Mouse (Mus musculus): ENCODE results near the gene Mcub. TPM values are rescaled to one million over a fixed set of nuclear protein-coding genes. Genes with fewer than 3 reads are reported as not detected.
A peak's percentile ranks its signal among the peaks of the same experiment; 100 is the strongest.

Gene Mcub
- polyA plus RNA-seq, 1 experiment from 2014 or later = 6.6 TPM

GRCm38 (mm10) chr3:129985335-129985734 is 15.3 kb upstream of the Mcub start:
- Histone ChIP-seq H3K4me3 (ENCODE audit: low read depth, low read length) (no peak overlapping the region), H3K27me3 (replicated peaks; ENCODE audit: control insufficient read depth, insufficient read depth, low read length) (no peaks in the 10 kb centered on the region), H3K36me3 (ENCODE audit: control insufficient read depth, insufficient read depth, low read length) (peaks cover 78% of the 10 kb centered on the region), H3K4me2 (ENCODE audit: low read length) (no peak overlapping the region), H3K27ac (ENCODE audit: low read depth, low read length) (no peak overlapping the region), H3K4me1 (ENCODE audit: control insufficient read depth, insufficient read depth, low read length) (no peaks in the 10 kb centered on the region), H3K9ac (ENCODE audit: low read length) (no peak overlapping the region), H3K9me3 (replicated peaks; ENCODE audit: control insufficient read depth, low read length) (no peaks in the 10 kb centered on the region)
- ATAC-seq (no peak), DNase-seq (ENCODE audit: low spot score) (no peak)
- 89% methylated on average over 4 of the region's 4 CpGs for WGBS

GRCm38 (mm10) chr3:129984797-129985196 is 14.8 kb upstream of the Mcub start:
- H3K9ac ChIP-seq (ENCODE audit: low read length) = no peak overlapping the region
- ATAC-seq (no peak), DNase-seq (ENCODE audit: low spot score) (no peak)
- no peaks in the 10 kb centered on the region for H3K4me1 ChIP-seq (ENCODE audit: control insufficient read depth, insufficient read depth, low read length)
- peaks cover 73% of the 10 kb centered on the region for H3K36me3 ChIP-seq (ENCODE audit: control insufficient read depth, insufficient read depth, low read length)
- no peak overlapping the region for H3K27ac ChIP-seq (ENCODE audit: low read depth, low read length)
- no peaks in the 10 kb centered on the region for H3K9me3 ChIP-seq (replicated peaks; ENCODE audit: control insufficient read depth, low read length)
- H3K27me3 ChIP-seq (replicated peaks; ENCODE audit: control insufficient read depth, insufficient read depth, low read length) = no peaks in the 10 kb centered on the region
- no peak overlapping the region for H3K4me2 ChIP-seq (ENCODE audit: low read length)
- 94% methylated on average over 5 of the region's 5 CpGs for WGBS
- H3K4me3 ChIP-seq (ENCODE audit: low read depth, low read length) = no peak overlapping the region

- Histone ChIP-seq H3K9me3 (replicated peaks; ENCODE audit: control insufficient read depth, low read length) (no peaks in the 10 kb centered on the region), H3K4me3 (ENCODE audit: low read depth, low read length) (no peak overlapping the region), H3K27me3 (replicated peaks; ENCODE audit: control insufficient read depth, insufficient read depth, low read length) (no peaks in the 10 kb centered on the region), H3K4me1 (ENCODE audit: control insufficient read depth, insufficient read depth, low read length) (no peaks in the 10 kb centered on the region), H3K27ac (ENCODE audit: low read depth, low read length) (no peak overlapping the region), H3K9ac (ENCODE audit: low read length) (no peak overlapping the region), H3K36me3 (ENCODE audit: control insufficient read depth, insufficient read depth, low read length) (peaks cover 47% of the 10 kb centered on the region), H3K4me2 (ENCODE audit: low read length) (no peak overlapping the region)
- ATAC-seq (no peak), DNase-seq (ENCODE audit: low spot score) (no peak)
- 58% methylated on average over 5 of the region's 5 CpGs for WGBS
Observed at GRCm38 (mm10) chr3:129982271-129982670, 12.3 kb upstream of the Mcub start.

GRCm38 (mm10) chr3:129981756-129982155 is 11.8 kb upstream of the Mcub start:
- no peak for DNase-seq (ENCODE audit: low spot score)
- Histone ChIP-seq H3K4me3 (ENCODE audit: low read depth, low read length) (no peak overlapping the region), H3K36me3 (ENCODE audit: control insufficient read depth, insufficient read depth, low read length) (peaks cover 42% of the 10 kb centered on the region), H3K4me1 (ENCODE audit: control insufficient read depth, insufficient read depth, low read length) (no peaks in the 10 kb centered on the region), H3K4me2 (ENCODE audit: low read length) (no peak overlapping the region), H3K27ac (ENCODE audit: low read depth, low read length) (no peak overlapping the region), H3K9me3 (replicated peaks; ENCODE audit: control insufficient read depth, low read length) (no peaks in the 10 kb centered on the region), H3K27me3 (replicated peaks; ENCODE audit: control insufficient read depth, insufficient read depth, low read length) (no peaks in the 10 kb centered on the region), H3K9ac (ENCODE audit: low read length) (no peak overlapping the region)
- no peak for ATAC-seq
- WGBS = 89% methylated on average over 11 of the region's 11 CpGs

- Histone ChIP-seq H3K9ac (ENCODE audit: low read length) (no peak overlapping the region), H3K4me3 (ENCODE audit: low read depth, low read length) (no peak overlapping the region), H3K4me1 (ENCODE audit: control insufficient read depth, insufficient read depth, low read length) (no peaks in the 10 kb centered on the region), H3K27me3 (replicated peaks; ENCODE audit: control insufficient read depth, insufficient read depth, low read length) (no peaks in the 10 kb centered on the region), H3K9me3 (replicated peaks; ENCODE audit: control insufficient read depth, low read length) (no peaks in the 10 kb centered on the region), H3K4me2 (ENCODE audit: low read length) (no peak overlapping the region), H3K36me3 (ENCODE audit: control insufficient read depth, insufficient read depth, low read length) (peaks cover 24% of the 10 kb centered on the region; the same call in 1 of the 2 replicates), H3K27ac (ENCODE audit: low read depth, low read length) (no peak overlapping the region)
- DNase-seq (ENCODE audit: low spot score) (no peak), ATAC-seq (no peak)
- WGBS = 72% methylated on average over 6 of the region's 6 CpGs
Observed at GRCm38 (mm10) chr3:129979510-129979909, 9.5 kb upstream of the Mcub start.

GRCm38 (mm10) chr3:129978716-129979115 is 8.7 kb upstream of the Mcub start:
- Histone ChIP-seq H3K9ac (ENCODE audit: low read length) (no peak overlapping the region), H3K4me3 (ENCODE audit: low read depth, low read length) (no peak overlapping the region), H3K9me3 (replicated peaks; ENCODE audit: control insufficient read depth, low read length) (no peaks in the 10 kb centered on the region), H3K36me3 (ENCODE audit: control insufficient read depth, insufficient read depth, low read length) (peaks cover 19% of the 10 kb centered on the region; the same call in 1 of the 2 replicates), H3K27me3 (replicated peaks; ENCODE audit: control insufficient read depth, insufficient read depth, low read length) (no peaks in the 10 kb centered on the region), H3K4me1 (ENCODE audit: control insufficient read depth, insufficient read depth, low read length) (no peaks in the 10 kb centered on the region), H3K27ac (ENCODE audit: low read depth, low read length) (no peak overlapping the region), H3K4me2 (ENCODE audit: low read length) (no peak overlapping the region)
- ATAC-seq (no peak), DNase-seq (ENCODE audit: low spot score) (no peak)
- 91% methylated on average over 9 of the region's 9 CpGs for WGBS

- no peak overlapping the region for H3K4me2 ChIP-seq (ENCODE audit: low read length)
- no peaks in the 10 kb centered on the region for H3K27me3 ChIP-seq (replicated peaks; ENCODE audit: control insufficient read depth, insufficient read depth, low read length)
- ATAC-seq = no peak
- H3K4me3 ChIP-seq (ENCODE audit: low read depth, low read length) = no peak overlapping the region
- DNase-seq (ENCODE audit: low spot score) = no peak
- no peak overlapping the region for H3K9ac ChIP-seq (ENCODE audit: low read length)
- peaks cover under 1% of the 10 kb centered on the region; the same call in 1 of the 2 replicates for H3K36me3 ChIP-seq (ENCODE audit: control insufficient read depth, insufficient read depth, low read length)
- WGBS = 87% methylated on average over 5 of the region's 5 CpGs
- no peaks in the 10 kb centered on the region for H3K4me1 ChIP-seq (ENCODE audit: control insufficient read depth, insufficient read depth, low read length)
- no peak overlapping the region for H3K27ac ChIP-seq (ENCODE audit: low read depth, low read length)
- H3K9me3 ChIP-seq (replicated peaks; ENCODE audit: control insufficient read depth, low read length) = no peaks in the 10 kb centered on the region
Observed at GRCm38 (mm10) chr3:129976317-129976716, 6.3 kb upstream of the Mcub start.

- ATAC-seq (peak; percentile 95), DNase-seq (ENCODE audit: low spot score) (peak; percentile 98)
- H3K36me3 ChIP-seq (ENCODE audit: control insufficient read depth, insufficient read depth, low read length) = no peaks in the 10 kb centered on the region
- H3K27ac ChIP-seq (ENCODE audit: low read depth, low read length) = peak overlapping the region; percentile 70
- H3K9ac ChIP-seq (ENCODE audit: low read length) = peak overlapping the region; percentile 65
- H3K27me3 ChIP-seq (replicated peaks; ENCODE audit: control insufficient read depth, insufficient read depth, low read length) = 0 out of 2 replicates have a peak, but pooled peaks cover 5% of the 10 kb centered on the region
- H3K4me1 ChIP-seq (ENCODE audit: control insufficient read depth, insufficient read depth, low read length) = peaks cover 12% of the 10 kb centered on the region
- H3K9me3 ChIP-seq (replicated peaks; ENCODE audit: control insufficient read depth, low read length) = no peaks in the 10 kb centered on the region
- WGBS = 3% methylated on average over 19 of the region's 19 CpGs
- H3K4me3 ChIP-seq (ENCODE audit: low read depth, low read length) = peak overlapping the region; percentile 52
- peak overlapping the region; percentile 99 for H3K4me2 ChIP-seq (ENCODE audit: low read length)
Observed at GRCm38 (mm10) chr3:129970529-129971515, 816 bp upstream of the Mcub start.

GRCm38 (mm10) chr3:129969031-129969430 is 975 bp downstream of the Mcub start:
- no peak overlapping the region for H3K27ac ChIP-seq (ENCODE audit: low read depth, low read length)
- DNase-seq (ENCODE audit: low spot score) (no peak), ATAC-seq (0 out of 2 replicates have a peak, but pooled peaks have one; percentile 0)
- H3K36me3 ChIP-seq (ENCODE audit: control insufficient read depth, insufficient read depth, low read length) = no peaks in the 10 kb centered on the region
- H3K9ac ChIP-seq (ENCODE audit: low read length) = peak overlapping the region; percentile 65; the same call in 1 of the 2 replicates
- H3K4me1 ChIP-seq (ENCODE audit: control insufficient read depth, insufficient read depth, low read length) = peaks cover 12% of the 10 kb centered on the region
- peak overlapping the region; percentile 52 for H3K4me3 ChIP-seq (ENCODE audit: low read depth, low read length)
- H3K27me3 ChIP-seq (replicated peaks; ENCODE audit: control insufficient read depth, insufficient read depth, low read length) = 0 out of 2 replicates have a peak, but pooled peaks cover 5% of the 10 kb centered on the region
- 34% methylated on average over 10 of the region's 10 CpGs for WGBS
- no peaks in the 10 kb centered on the region for H3K9me3 ChIP-seq (replicated peaks; ENCODE audit: control insufficient read depth, low read length)
- H3K4me2 ChIP-seq (ENCODE audit: low read length) = peak overlapping the region; percentile 99
